ENCODE assay signal across 8 mouse cellular contexts in genomic region chr5:136428498-136429060, GRCm38 (mm10).
DNase-seq lines count a peak whose midpoint lies in the region; ATAC-seq and TF ChIP-seq lines count a peak whose summit lies in the region.

No protein-coding gene starts in this region.

- H3K36me3 ChIP-seq in embryonic facial prominence, embryonic 14.5 days (ENCODE audit: control insufficient read depth, insufficient read depth, low read length): no peaks in the 10 kb centered on the region; the same call in 1 of the 2 replicates
- H3K36me3 ChIP-seq in hindbrain, postnatal 0 days (ENCODE audit: insufficient read depth, low read length): no peaks in the 10 kb centered on the region
- no peaks in the 10 kb centered on the region for H3K36me3 ChIP-seq in liver, embryonic 16.5 days (ENCODE audit: control insufficient read depth, insufficient read depth)

- DNase-seq in layer of hippocampus, adult 2 months (ENCODE audit: low spot score in 2 of 2): no peak
- DNase-seq in layer of hippocampus, postnatal 36 days: no peak
- DNase-seq in embryonic facial prominence, embryonic 14.5 days (ENCODE audit: low spot score): no peak
- no peak for DNase-seq in hindbrain, postnatal 0 days (ENCODE audit: low spot score)
- DNase-seq in urinary bladder, adult 18-20 months (ENCODE audit: low spot score in 2 of 2): no peak
- DNase-seq in gastrocnemius, adult 8-10 months (ENCODE audit: low spot score in 2 of 2): no peak
- DNase-seq in gastrocnemius, postnatal 14 days: no peak

- TF ChIP-seq CTCF in layer of hippocampus, adult 2 months (conservative IDR thresholded peaks at IDR 0.05): no peak
- no peak for TF ChIP-seq CTCF in hindbrain, postnatal 0 days (IDR thresholded peaks at IDR 0.05; ENCODE audit: low read depth)

- H3K9ac ChIP-seq in embryonic facial prominence, embryonic 14.5 days (ENCODE audit: low read depth, low read length): no peak overlapping the region
- no peak overlapping the region for H3K9ac ChIP-seq in hindbrain, postnatal 0 days (replicated peaks; ENCODE audit: low read length)
- H3K9ac ChIP-seq in liver, embryonic 16.5 days (ENCODE audit: low read depth, low read length): no peak overlapping the region

- ATAC-seq in embryonic facial prominence, embryonic 14.5 days (ENCODE audit: low read depth): 0 out of 2 replicates have a peak, but pooled peaks have one; percentile 17
- ATAC-seq in hindbrain, postnatal 0 days: no peak
- peak; percentile 27; the same call in 1 of the 2 replicates for ATAC-seq in liver, embryonic 16.5 days (ENCODE audit: low read depth)

- H3K4me3 ChIP-seq in layer of hippocampus, adult 2 months: no peak overlapping the region
- H3K4me3 ChIP-seq in embryonic facial prominence, embryonic 14.5 days (ENCODE audit: low read depth, low read length): no peak overlapping the region
- no peak overlapping the region for H3K4me3 ChIP-seq in hindbrain, postnatal 0 days (ENCODE audit: low read length)
- no peak overlapping the region for H3K4me3 ChIP-seq in liver, embryonic 16.5 days (ENCODE audit: low read depth, low read length)

- no peaks in the 10 kb centered on the region for H3K9me3 ChIP-seq in embryonic facial prominence, embryonic 14.5 days (ENCODE audit: control insufficient read depth, low read length)
- no peaks in the 10 kb centered on the region for H3K9me3 ChIP-seq in hindbrain, postnatal 0 days (ENCODE audit: low read length)
- no peaks in the 10 kb centered on the region for H3K9me3 ChIP-seq in liver, embryonic 16.5 days (replicated peaks; ENCODE audit: control insufficient read depth, low read length)

- WGBS in embryonic facial prominence, embryonic 14.5 days: 22% methylated on average over 6 of the region's 6 CpGs
- WGBS in hindbrain, postnatal 0 days: 39% methylated on average over 6 of the region's 6 CpGs
- 49% methylated on average over 6 of the region's 6 CpGs for WGBS in liver, embryonic 16.5 days (ENCODE audit: insufficient replicate concordance)

- H3K27ac ChIP-seq in layer of hippocampus, adult 2 months: 0 out of 2 replicates have a peak overlapping the region, but pooled peaks have one; percentile 14
- peak overlapping the region; percentile 41 for H3K27ac ChIP-seq in embryonic facial prominence, embryonic 14.5 days (replicated peaks; ENCODE audit: low read depth, low read length)
- peak overlapping the region; percentile 62; the same call in 1 of the 2 replicates for H3K27ac ChIP-seq in hindbrain, postnatal 0 days
- no peak overlapping the region for H3K27ac ChIP-seq in liver, embryonic 16.5 days (ENCODE audit: low read length)

- H3K4me1 ChIP-seq in embryonic facial prominence, embryonic 14.5 days (ENCODE audit: control insufficient read depth, insufficient read depth, low read length): peaks cover 19% of the 10 kb centered on the region
- peaks cover 18% of the 10 kb centered on the region for H3K4me1 ChIP-seq in hindbrain, postnatal 0 days (ENCODE audit: insufficient read depth, low read length)
- H3K4me1 ChIP-seq in liver, embryonic 16.5 days (ENCODE audit: control insufficient read depth, low read depth, low read length): no peaks in the 10 kb centered on the region; the same call in 1 of the 2 replicates

- no peak overlapping the region for H3K4me2 ChIP-seq in embryonic facial prominence, embryonic 14.5 days (ENCODE audit: low read depth, low read length)
- H3K4me2 ChIP-seq in hindbrain, postnatal 0 days (ENCODE audit: low read depth, low read length): no peak overlapping the region
- H3K4me2 ChIP-seq in liver, embryonic 16.5 days (ENCODE audit: low read depth, low read length): no peak overlapping the region

- 0 out of 2 replicates have a peak, but pooled peaks cover 10% of the 10 kb centered on the region for H3K27me3 ChIP-seq in embryonic facial prominence, embryonic 14.5 days (replicated peaks; ENCODE audit: control insufficient read depth, insufficient read depth, low read length)
- no peaks in the 10 kb centered on the region for H3K27me3 ChIP-seq in hindbrain, postnatal 0 days (ENCODE audit: insufficient read depth, low read length)
- no peaks in the 10 kb centered on the region for H3K27me3 ChIP-seq in liver, embryonic 16.5 days (ENCODE audit: control insufficient read depth, insufficient read depth, low read depth, low read length)

- intact Hi-C loops in gastrocnemius, postnatal 14 days (cut with DNase I; ENCODE audit: low total_unique reads): no loop called here
